Mouse (Mus musculus) embryonic facial prominence, embryonic 10.5 days (tissue): Measurements from ENCODE around the gene Flnb. TPM values are rescaled to one million over a fixed set of nuclear protein-coding genes. Genes with fewer than 3 reads are reported as not detected.

Experiments used
- DNase-seq: peaks from one replicate; pipeline ENCODE4 v3.0.0-alpha.2; 2017; ENCODE audit warnings: low spot score
- H3K27ac ChIP-seq: fragments of 300-500 bp; sonication (generic); replicated peaks from 2 replicates; pipeline ENCODE4 v1.5.1; 2016; ENCODE audit warnings: mild to moderate bottlenecking
- H3K27me3 ChIP-seq: fragments of 300-500 bp; sonication (generic); replicated peaks from 2 replicates; pipeline ENCODE4 v1.6.1; 2016; ENCODE audit warnings: low read depth, mild to moderate bottlenecking; ENCODE audit not compliant: poor library complexity, severe bottlenecking
- H3K36me3 ChIP-seq: fragments of 300-500 bp; sonication (generic); replicated peaks from 2 replicates; pipeline ENCODE4 v1.6.1; 2016; ENCODE audit warnings: mild to moderate bottlenecking, moderate library complexity
- H3K4me1 ChIP-seq: fragments of 300-500 bp; sonication (generic); 2 replicates; pipeline ENCODE4 v1.6.1; 2016
- H3K4me3 ChIP-seq: fragments of 300-500 bp; sonication (generic); 2 replicates; pipeline ENCODE4 v1.5.1; 2016; ENCODE audit warnings: mild to moderate bottlenecking, moderate library complexity
- H3K9me3 ChIP-seq: fragments of 300-500 bp; sonication (generic); 2 replicates; pipeline ENCODE4 v1.6.1; 2016; ENCODE audit warnings: mild to moderate bottlenecking
- WGBS: fragments of 180-500 bp; shearing (Covaris S2); methylation state at CpG from one replicate; pipeline ENCODE4 v1.1.7; 2016; 5-methylcytosine and 5-hydroxymethylcytosine counted together
- polyA plus RNA-seq: library from polyadenylated mRNA; unstranded; fragments of >200 nt; fragmentation: Nextera tagmentation; extraction: Ambion mirVana; gene quantifications from 2 replicates; pipeline ENCODE4 v1.2.1, GENCODE M21; 2016

Flnb gene
- polyA plus RNA-seq, 1 experiment from 2014 or later = 20.4 TPM

- peaks cover 46% of the 10 kb centered on the region for H3K36me3 ChIP-seq
- no peaks in the 10 kb centered on the region for H3K4me1 ChIP-seq
- WGBS = 87% methylated on average over 4 of the region's 4 CpGs
- no peak overlapping the region for H3K4me3 ChIP-seq
- no peaks in the 10 kb centered on the region for H3K9me3 ChIP-seq
- no peaks in the 10 kb centered on the region for H3K27me3 ChIP-seq
- DNase-seq = no peak
- no peak overlapping the region for H3K27ac ChIP-seq
These were observed 56.7 kb downstream of the Flnb start for GRCm38 (mm10) chr14:7874495-7874894.

- Histone ChIP-seq H3K27me3 (no peaks in the 10 kb centered on the region), H3K4me1 (no peaks in the 10 kb centered on the region), H3K36me3 (peaks cover 50% of the 10 kb centered on the region), H3K9me3 (no peaks in the 10 kb centered on the region), H3K27ac (no peak overlapping the region), H3K4me3 (no peak overlapping the region)
- no peak for DNase-seq
- 71% methylated on average over 2 of the region's 2 CpGs for WGBS
These were observed 60.2 kb downstream of the Flnb start for GRCm38 (mm10) chr14:7877957-7878356.

- H3K4me3 ChIP-seq = no peak overlapping the region
- no peaks in the 10 kb centered on the region for H3K27me3 ChIP-seq
- H3K36me3 ChIP-seq = peaks cover 55% of the 10 kb centered on the region
- H3K4me1 ChIP-seq = no peaks in the 10 kb centered on the region
- DNase-seq = no peak
- no peaks in the 10 kb centered on the region for H3K9me3 ChIP-seq
- 96% methylated on average over 6 of the region's 6 CpGs for WGBS
- H3K27ac ChIP-seq = no peak overlapping the region
These were observed 62.6 kb downstream of the Flnb start for GRCm38 (mm10) chr14:7880389-7880788.

GRCm38 (mm10) chr14:7881533-7881932 lies 63.8 kb downstream of the Flnb start:
- no peak overlapping the region for H3K4me3 ChIP-seq
- peaks cover 58% of the 10 kb centered on the region for H3K36me3 ChIP-seq
- DNase-seq = no peak
- H3K4me1 ChIP-seq = no peaks in the 10 kb centered on the region
- H3K27ac ChIP-seq = no peak overlapping the region
- 95% methylated on average over 11 of the region's 11 CpGs for WGBS
- H3K9me3 ChIP-seq = no peaks in the 10 kb centered on the region
- H3K27me3 ChIP-seq = no peaks in the 10 kb centered on the region

- peaks cover 63% of the 10 kb centered on the region for H3K36me3 ChIP-seq
- 94% methylated on average over 8 of the region's 8 CpGs for WGBS
- H3K4me3 ChIP-seq = no peak overlapping the region
- H3K9me3 ChIP-seq = no peaks in the 10 kb centered on the region
- no peaks in the 10 kb centered on the region for H3K4me1 ChIP-seq
- no peak for DNase-seq
- H3K27ac ChIP-seq = no peak overlapping the region
- no peaks in the 10 kb centered on the region for H3K27me3 ChIP-seq
These were observed 64.3 kb downstream of the Flnb start for GRCm38 (mm10) chr14:7882050-7882449.

- Histone ChIP-seq H3K27ac (no peak overlapping the region), H3K9me3 (no peaks in the 10 kb centered on the region), H3K36me3 (peaks cover 73% of the 10 kb centered on the region), H3K27me3 (no peaks in the 10 kb centered on the region), H3K4me3 (no peak overlapping the region), H3K4me1 (peaks cover 9% of the 10 kb centered on the region; the same call in 1 of the 2 replicates)
- DNase-seq = no peak
- 95% methylated on average over 1 of the region's 1 CpGs for WGBS
These were observed 66.4 kb downstream of the Flnb start for GRCm38 (mm10) chr14:7884158-7884557.

GRCm38 (mm10) chr14:7884841-7885240 lies 67.1 kb downstream of the Flnb start:
- Histone ChIP-seq H3K4me3 (no peak overlapping the region), H3K27me3 (no peaks in the 10 kb centered on the region), H3K4me1 (peaks cover 10% of the 10 kb centered on the region; the same call in 1 of the 2 replicates), H3K36me3 (peaks cover 78% of the 10 kb centered on the region), H3K27ac (no peak overlapping the region), H3K9me3 (no peaks in the 10 kb centered on the region)
- 90% methylated on average over 4 of the region's 4 CpGs for WGBS
- no peak for DNase-seq

- WGBS = 92% methylated on average over 9 of the region's 9 CpGs
- Histone ChIP-seq H3K4me1 (peaks cover 10% of the 10 kb centered on the region; the same call in 1 of the 2 replicates), H3K4me3 (no peak overlapping the region), H3K27me3 (no peaks in the 10 kb centered on the region), H3K9me3 (no peaks in the 10 kb centered on the region), H3K27ac (no peak overlapping the region), H3K36me3 (peaks cover 81% of the 10 kb centered on the region)
- DNase-seq = no peak
These were observed 67.8 kb downstream of the Flnb start for GRCm38 (mm10) chr14:7885540-7885939.

- no peaks in the 10 kb centered on the region for H3K9me3 ChIP-seq
- peaks cover 10% of the 10 kb centered on the region; the same call in 1 of the 2 replicates for H3K4me1 ChIP-seq
- H3K36me3 ChIP-seq = peaks cover 86% of the 10 kb centered on the region
- H3K4me3 ChIP-seq = no peak overlapping the region
- H3K27me3 ChIP-seq = no peaks in the 10 kb centered on the region
- H3K27ac ChIP-seq = no peak overlapping the region
- no peak for DNase-seq
- WGBS = 91% methylated on average over 6 of the region's 6 CpGs
These were observed 68.3 kb downstream of the Flnb start for GRCm38 (mm10) chr14:7886008-7886407.

- no peak for DNase-seq
- H3K27ac ChIP-seq = no peak overlapping the region
- WGBS = 82% methylated on average over 7 of the region's 7 CpGs
- H3K36me3 ChIP-seq = peaks cover 89% of the 10 kb centered on the region
- peaks cover 10% of the 10 kb centered on the region; the same call in 1 of the 2 replicates for H3K4me1 ChIP-seq
- H3K9me3 ChIP-seq = no peaks in the 10 kb centered on the region
- H3K4me3 ChIP-seq = no peak overlapping the region
- no peaks in the 10 kb centered on the region for H3K27me3 ChIP-seq
These were observed 69.4 kb downstream of the Flnb start for GRCm38 (mm10) chr14:7887171-7887570.

- Histone ChIP-seq H3K9me3 (no peaks in the 10 kb centered on the region), H3K4me1 (peaks cover 10% of the 10 kb centered on the region; the same call in 1 of the 2 replicates), H3K36me3 (peaks cover 91% of the 10 kb centered on the region), H3K27me3 (no peaks in the 10 kb centered on the region), H3K27ac (no peak overlapping the region), H3K4me3 (no peak overlapping the region)
- DNase-seq = no peak
- WGBS = 90% methylated on average over 6 of the region's 6 CpGs
These were observed 70.5 kb downstream of the Flnb start for GRCm38 (mm10) chr14:7888294-7888693.

- WGBS = 64% methylated on average over 11 of the region's 11 CpGs
- Histone ChIP-seq H3K27ac (peak overlapping the region; percentile 66), H3K9me3 (no peaks in the 10 kb centered on the region), H3K36me3 (peaks cover 91% of the 10 kb centered on the region), H3K4me1 (peaks cover 10% of the 10 kb centered on the region; the same call in 1 of the 2 replicates), H3K4me3 (no peak overlapping the region), H3K27me3 (no peaks in the 10 kb centered on the region)
- no peak for DNase-seq
These were observed 71.3 kb downstream of the Flnb start for GRCm38 (mm10) chr14:7888811-7889651.

GRCm38 (mm10) chr14:7889834-7890233 lies 72.1 kb downstream of the Flnb start:
- 88% methylated on average over 9 of the region's 9 CpGs for WGBS
- Histone ChIP-seq H3K4me3 (no peak overlapping the region), H3K36me3 (peaks cover 91% of the 10 kb centered on the region), H3K27ac (no peak overlapping the region), H3K9me3 (no peaks in the 10 kb centered on the region), H3K27me3 (no peaks in the 10 kb centered on the region), H3K4me1 (peaks cover 10% of the 10 kb centered on the region; the same call in 1 of the 2 replicates)
- DNase-seq = no peak
